13 mouse cellular contexts compared by ENCODE assay signal in the genomic region with DNA sequence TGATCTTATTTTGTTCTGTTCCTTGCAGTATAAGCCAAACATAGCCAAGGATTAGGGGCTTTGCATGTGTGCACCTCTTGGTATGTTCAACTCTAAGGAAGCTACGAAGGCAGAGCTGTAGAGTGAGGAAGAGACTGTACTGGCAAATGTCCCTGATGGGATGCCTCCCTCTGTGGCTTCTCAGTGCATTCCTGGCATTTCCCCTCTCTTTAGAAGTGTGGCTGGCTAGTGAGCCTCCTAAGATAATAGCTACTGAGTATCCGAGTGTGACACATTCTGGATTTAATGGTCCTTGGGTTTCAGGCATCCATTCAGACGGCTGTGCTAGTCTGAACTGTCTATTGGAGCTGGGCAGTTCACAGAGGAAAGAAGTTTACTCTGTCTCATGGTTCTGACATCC.
"Had no signal": no experiment of that assay in that cellular context is flagged by ENCODE, and none has a peak within 500 bp of the region (broad histone marks: within the 10 kb centered on the region; RNA-seq: fewer than 3 reads in every experiment).

No protein-coding gene starts in this region.

- DNase-seq: lung, embryonic 14.5 days; lung, postnatal 10 days; lung, postnatal 4 days; midbrain, embryonic 14.5 days; right cerebral cortex, adult 18-20 months; right cerebral cortex, postnatal 25 days; thymus, postnatal 36 days had no signal

- H3K36me3 ChIP-seq: limb, embryonic 15.5 days; liver, embryonic 12.5 days; midbrain, embryonic 10.5 days; neural tube, embryonic 15.5 days had no signal

- H3K4me2 ChIP-seq: limb, embryonic 15.5 days; liver, embryonic 12.5 days; lung, embryonic 14.5 days; neural tube, embryonic 15.5 days had no signal

- H3K9ac ChIP-seq: limb, embryonic 15.5 days; liver, embryonic 12.5 days; lung, embryonic 14.5 days; neural tube, embryonic 15.5 days had no signal

- ATAC-seq: liver, embryonic 12.5 days had no signal

- H3K4me3 ChIP-seq: left cerebral cortex, adult 2 months; limb, embryonic 15.5 days; liver, embryonic 12.5 days; midbrain, embryonic 10.5 days; myocyte; neural tube, embryonic 15.5 days had no signal

- H3K27ac ChIP-seq: left cerebral cortex, adult 2 months; limb, embryonic 15.5 days; liver, embryonic 12.5 days; midbrain, embryonic 10.5 days; neural tube, embryonic 15.5 days had no signal

- H3K27me3 ChIP-seq: limb, embryonic 15.5 days; liver, embryonic 12.5 days; neural tube, embryonic 15.5 days had no signal

- H3K9me3 ChIP-seq: limb, embryonic 15.5 days; liver, embryonic 12.5 days; midbrain, embryonic 10.5 days; neural tube, embryonic 15.5 days had no signal
